Comparison of ENCODE assay signal across 1 mouse cellular context in genomic region chr11:100964901-100965542, GRCm38 (mm10).
TF ChIP-seq lines count a peak whose summit lies in the region.

No protein-coding gene starts in this region.

TF ChIP-seq in C2C12, 6 proteins besides CTCF, POLR2A, EP300 and RAD21:
- TF ChIP-seq MYOG (IDR thresholded peaks at IDR 0.05; ENCODE audit: control insufficient read depth, extremely low read depth, insufficient read length) (no peak), FOSL1 (IDR thresholded peaks at IDR 0.05; ENCODE audit: insufficient read depth, low read length, poor library complexity, severe bottlenecking) (no peak), USF1 (IDR thresholded peaks at IDR 0.05; ENCODE audit: low read depth) (no peak), MAX (IDR thresholded peaks at IDR 0.05) (no peak)
